Mouse (Mus musculus): ENCODE data around the gene Apex2. TPM values are rescaled to one million over a fixed set of nuclear protein-coding genes. Genes with fewer than 3 reads are reported as not detected.

The Apex2 gene
- polyA plus RNA-seq (2016; fragmentation: Nextera tagmentation; extraction: Ambion mirVana) = 23.8 and 25.5 TPM in 2 replicates

DNA sequence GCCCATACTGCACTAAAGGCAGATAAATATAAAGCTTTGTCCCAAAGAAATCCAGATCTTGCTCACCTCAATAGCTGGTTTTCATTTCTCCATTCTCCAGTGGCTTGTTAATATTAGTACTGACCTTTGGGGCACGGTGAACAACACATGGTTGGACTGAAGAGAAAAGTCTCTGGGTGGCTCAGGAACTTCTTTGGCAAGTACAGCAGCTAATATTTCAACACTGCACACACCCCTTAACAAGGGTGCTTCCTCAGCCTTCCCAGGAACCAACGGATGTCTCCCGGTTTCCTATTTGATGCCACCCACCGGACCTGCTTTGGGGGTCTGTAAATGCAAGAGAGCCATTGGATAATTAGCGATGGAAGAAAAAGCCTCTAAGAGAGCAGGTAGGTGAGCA, at the start of gene Apex2:
Apex2 (minus strand) TSS at position 173 of the 400 bp plus-strand sequence.
- Histone ChIP-seq H3K4me3 (replicated peaks) (no peak within 1 kb of the TSS; the same call in 1 of the 2 replicates), H3K27ac (no peak within 1 kb of the TSS), H3K9ac (no peak within 1 kb of the TSS)

DNA sequence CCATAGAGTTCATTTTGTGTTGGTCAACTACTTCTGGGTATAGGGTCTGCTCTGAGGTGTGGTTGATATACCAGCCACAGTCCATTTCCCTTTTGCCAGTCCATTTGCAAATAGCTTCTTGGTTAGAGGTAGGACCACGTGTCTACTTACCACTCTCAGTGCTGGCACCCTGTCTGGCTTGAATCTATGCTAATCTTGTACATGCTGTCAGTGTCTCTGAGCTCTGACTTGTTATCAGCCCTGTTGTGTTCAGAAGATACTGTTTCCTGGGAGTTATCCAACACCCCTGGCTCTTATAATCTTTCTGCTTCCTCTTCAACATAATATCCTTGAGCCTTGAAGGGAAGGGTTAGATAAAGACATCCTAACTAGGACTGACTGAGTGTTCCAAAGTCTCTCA, 46.8 kb upstream of the Apex2 start:
- Histone ChIP-seq H3K36me3 (replicated peaks) (no peaks in the 10 kb centered on the region), H3K4me2 (no peak overlapping the region), H3K9ac (no peak overlapping the region), H3K27ac (no peak overlapping the region), H3K9me3 (no peaks in the 10 kb centered on the region), H3K27me3 (no peaks in the 10 kb centered on the region), H3K4me3 (replicated peaks) (no peak overlapping the region), H3K4me1 (no peaks in the 10 kb centered on the region)
- no peak for ATAC-seq (ENCODE audit: low FRiP score)
- WGBS = 41% methylated on average over 1 of the region's 1 CpGs

More for the DNA sequence above, at the start of gene Apex2:
- Histone ChIP-seq H3K4me1 (no peaks in the 10 kb centered on the region), H3K4me2 (no peak within 1 kb of the TSS), H3K27me3 (peaks cover 8% of the 10 kb centered on the region; the same call in 1 of the 2 replicates), H3K9me3 (no peaks in the 10 kb centered on the region), H3K36me3 (replicated peaks) (peaks cover 9% of the 10 kb centered on the region)
- no peak for ATAC-seq (ENCODE audit: low FRiP score)
- WGBS = 80% methylated on average over 5 of the region's 5 CpGs

DNA sequence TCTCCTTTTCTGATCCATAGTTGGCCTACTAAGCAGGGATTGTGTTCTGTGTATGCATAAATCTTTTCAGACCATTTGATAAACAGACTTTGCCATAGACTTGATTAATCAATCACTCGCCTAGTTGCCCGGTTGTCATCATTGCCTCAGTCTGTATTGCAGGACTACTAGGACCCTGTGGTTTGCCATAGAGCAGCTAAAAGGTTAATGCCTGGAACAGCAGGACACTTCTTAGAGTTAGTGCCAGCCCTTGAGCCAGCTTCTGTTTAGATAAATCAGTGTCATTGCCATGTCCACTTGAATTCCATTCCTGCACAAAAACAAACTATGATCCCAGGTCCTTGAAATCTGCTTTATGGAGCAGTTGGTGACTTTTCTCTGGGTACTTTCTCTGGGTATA, 9.2 kb upstream of the Apex2 start:
- Histone ChIP-seq H3K27me3 (peaks cover 7% of the 10 kb centered on the region; the same call in 1 of the 2 replicates), H3K4me3 (replicated peaks) (no peak overlapping the region), H3K36me3 (replicated peaks) (no peaks in the 10 kb centered on the region), H3K9ac (no peak overlapping the region), H3K9me3 (no peaks in the 10 kb centered on the region), H3K4me2 (no peak overlapping the region), H3K4me1 (no peaks in the 10 kb centered on the region), H3K27ac (no peak overlapping the region)
- 80% methylated on average over 2 of the region's 2 CpGs for WGBS
- ATAC-seq (ENCODE audit: low FRiP score) = no peak

DNA sequence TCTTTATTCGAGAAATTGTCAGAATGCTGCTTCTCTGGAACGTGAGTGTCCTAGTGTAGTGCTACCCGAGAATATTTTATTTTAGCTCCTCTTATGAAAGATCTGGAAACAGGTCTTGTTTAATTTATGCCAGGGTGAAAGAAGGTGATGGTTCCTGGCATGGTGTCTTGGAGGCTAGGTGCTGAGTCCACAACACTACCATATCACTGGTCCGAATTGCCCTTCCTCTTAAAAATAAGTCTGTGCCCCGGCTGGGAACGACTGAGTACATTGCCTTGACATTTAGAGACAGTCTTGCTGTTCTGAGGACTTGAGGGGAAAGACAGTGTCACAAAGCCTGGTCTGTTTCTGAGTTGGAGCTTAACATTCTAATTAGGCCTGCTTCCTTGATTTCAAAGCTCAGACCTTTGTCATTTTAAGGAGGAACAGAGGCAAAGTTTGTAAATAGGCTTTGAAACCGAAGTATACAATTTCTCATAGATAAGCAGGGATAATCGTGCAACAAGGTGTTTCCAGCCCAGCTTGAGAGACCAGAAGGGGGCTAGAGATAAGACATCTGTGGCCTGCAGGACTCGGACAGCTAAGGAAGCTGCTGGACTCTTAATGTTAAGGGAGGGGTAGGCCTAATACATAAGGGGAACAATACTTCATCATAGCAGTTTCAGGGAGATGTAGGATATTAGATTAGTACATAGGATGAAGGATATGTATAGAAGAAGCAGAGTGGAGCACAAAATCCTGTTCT, 5.5 kb upstream of the Apex2 start:
- ATAC-seq (ENCODE audit: low FRiP score) = no peak
- H3K9me3 ChIP-seq = no peaks in the 10 kb centered on the region

DNA sequence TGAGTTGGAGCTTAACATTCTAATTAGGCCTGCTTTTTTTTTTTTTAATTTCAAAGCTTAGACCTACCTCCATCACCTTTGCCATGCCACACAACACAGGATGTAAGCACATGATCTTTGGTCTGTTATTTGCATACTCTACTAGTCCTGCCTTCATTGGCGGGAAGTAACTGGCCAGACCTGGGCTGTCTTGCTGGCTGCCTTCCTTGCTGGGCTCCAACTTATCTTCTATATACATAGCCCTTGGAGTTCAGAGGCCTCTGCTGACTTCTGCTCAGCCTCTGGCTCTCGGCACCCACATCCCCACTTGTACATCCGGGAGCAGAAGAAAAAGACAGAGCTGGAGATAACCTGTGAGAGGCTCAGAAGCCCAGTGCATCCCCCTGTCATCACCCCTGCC, 4.5 kb upstream of the Apex2 start:
- no peaks in the 10 kb centered on the region for H3K4me1 ChIP-seq
- H3K27me3 ChIP-seq = peaks cover 10% of the 10 kb centered on the region; the same call in 1 of the 2 replicates
- no peaks in the 10 kb centered on the region for H3K9me3 ChIP-seq
- no peak overlapping the region for H3K9ac ChIP-seq
- WGBS = 96% methylated on average over 3 of the region's 3 CpGs
- no peak overlapping the region for H3K4me3 ChIP-seq (replicated peaks)
- no peaks in the 10 kb centered on the region for H3K36me3 ChIP-seq (replicated peaks)
- no peak overlapping the region for H3K27ac ChIP-seq
- ATAC-seq (ENCODE audit: low FRiP score) = no peak
- H3K4me2 ChIP-seq = no peak overlapping the region

More for the DNA sequence above, 5.5 kb upstream of the Apex2 start:
- no peaks in the 10 kb centered on the region for H3K4me1 ChIP-seq
- peaks cover 10% of the 10 kb centered on the region; the same call in 1 of the 2 replicates for H3K27me3 ChIP-seq
- H3K9ac ChIP-seq = no peak overlapping the region
- no peak overlapping the region for H3K4me3 ChIP-seq (replicated peaks)
- no peaks in the 10 kb centered on the region for H3K36me3 ChIP-seq (replicated peaks)
- WGBS = 85% methylated on average over 9 of the region's 9 CpGs
- no peak overlapping the region for H3K4me2 ChIP-seq
- no peak overlapping the region for H3K27ac ChIP-seq

DNA sequence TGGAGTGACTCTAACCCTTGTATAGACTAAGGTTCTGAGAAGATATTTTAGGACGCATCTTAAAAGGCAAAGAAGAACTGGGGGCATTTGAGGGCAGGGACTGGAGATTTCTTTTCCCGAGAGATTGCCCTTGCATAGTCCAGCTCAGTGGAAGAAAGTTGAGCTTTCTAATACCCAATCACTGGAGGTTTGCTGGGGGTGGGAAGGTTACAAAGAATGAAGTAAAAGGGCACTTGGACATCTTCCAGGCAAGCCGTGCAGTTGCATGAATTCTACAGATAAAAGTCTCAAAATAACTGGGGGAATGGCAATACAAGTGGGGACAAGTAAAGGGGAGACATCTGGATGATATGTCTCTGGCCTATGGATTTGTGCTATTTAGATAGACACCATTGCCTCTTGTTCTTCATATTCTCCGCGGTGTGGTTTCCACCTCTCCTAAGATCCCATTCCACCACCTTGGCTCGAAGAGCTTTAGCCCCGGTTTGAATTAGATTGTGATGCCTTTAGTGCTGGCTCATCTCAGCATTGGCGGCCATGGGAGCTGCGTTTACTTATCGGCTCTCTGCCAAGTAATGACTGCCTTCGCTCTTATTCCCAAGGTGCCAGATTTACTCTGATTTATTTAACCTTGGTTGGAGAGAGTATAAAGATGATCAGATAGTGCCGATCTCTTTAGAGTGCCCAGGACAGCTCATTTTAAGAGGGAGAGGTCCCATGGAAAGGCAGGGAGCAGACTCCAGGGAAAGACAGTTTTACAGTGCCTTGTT, 3.8 kb upstream of the Apex2 start:
- WGBS = 88% methylated on average over 12 of the region's 12 CpGs

DNA sequence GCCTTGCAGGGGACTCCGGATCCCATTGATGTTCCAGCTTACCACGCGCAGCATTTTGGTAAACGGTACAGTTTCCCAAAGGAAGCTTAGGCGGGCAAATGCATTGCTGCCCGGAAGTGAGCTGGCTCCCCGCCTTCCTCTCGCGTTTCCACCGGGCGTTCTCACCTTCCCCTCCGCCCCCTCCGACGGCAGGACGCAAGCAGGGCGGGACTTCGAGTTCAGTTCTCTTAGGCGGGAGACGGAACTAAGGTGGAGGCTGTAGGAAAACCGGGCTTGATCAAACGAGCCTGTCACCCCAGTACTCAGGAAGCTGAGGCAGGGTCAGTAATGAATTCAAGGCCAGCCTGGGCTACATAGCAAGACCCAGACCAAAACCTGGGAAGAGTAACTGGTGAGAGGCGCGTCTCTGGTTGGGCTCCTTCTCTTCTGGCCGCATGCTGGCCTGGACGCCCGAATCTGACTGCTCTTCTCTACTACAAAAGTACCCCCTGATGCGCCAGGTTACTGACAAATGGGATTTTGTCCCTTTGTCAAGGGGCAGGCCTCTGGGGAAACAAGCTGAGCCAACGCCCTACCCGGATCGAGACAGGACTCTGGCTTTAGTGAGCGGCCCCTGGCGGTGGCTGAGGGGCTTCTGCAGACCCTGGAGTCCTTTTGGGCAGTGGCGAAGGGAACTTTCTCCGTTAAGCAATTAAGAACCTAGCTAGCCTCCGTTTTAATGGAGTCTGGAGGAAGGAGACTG, 1.5 kb downstream of the Apex2 start, which contains the start of gene Pfkfb1:
Pfkfb1 (plus strand) TSS at position 207 of the 742 bp plus-strand sequence.
- Histone ChIP-seq H3K9ac (peak within 1 kb of the TSS; percentile 64), H3K4me1 (no peaks in the 10 kb centered on the region), H3K36me3 (replicated peaks) (peaks cover 14% of the 10 kb centered on the region), H3K9me3 (no peaks in the 10 kb centered on the region), H3K4me2 (peak within 1 kb of the TSS; percentile 56), H3K27ac (peak within 1 kb of the TSS; percentile 68), H3K4me3 (replicated peaks) (peak within 1 kb of the TSS; percentile 48), H3K27me3 (0 out of 2 replicates have a peak, but pooled peaks cover 2% of the 10 kb centered on the region)
- WGBS = 24% methylated on average over 35 of the region's 35 CpGs
- ATAC-seq (ENCODE audit: low FRiP score) = peak; percentile 96

More for the DNA sequence above, 3.8 kb upstream of the Apex2 start:
- Histone ChIP-seq H3K36me3 (replicated peaks) (no peaks in the 10 kb centered on the region), H3K4me2 (no peak overlapping the region), H3K27me3 (peaks cover 10% of the 10 kb centered on the region; the same call in 1 of the 2 replicates), H3K4me1 (no peaks in the 10 kb centered on the region), H3K9me3 (no peaks in the 10 kb centered on the region), H3K27ac (no peak overlapping the region), H3K4me3 (replicated peaks) (no peak overlapping the region), H3K9ac (no peak overlapping the region)
- ATAC-seq (ENCODE audit: low FRiP score) = no peak

DNA sequence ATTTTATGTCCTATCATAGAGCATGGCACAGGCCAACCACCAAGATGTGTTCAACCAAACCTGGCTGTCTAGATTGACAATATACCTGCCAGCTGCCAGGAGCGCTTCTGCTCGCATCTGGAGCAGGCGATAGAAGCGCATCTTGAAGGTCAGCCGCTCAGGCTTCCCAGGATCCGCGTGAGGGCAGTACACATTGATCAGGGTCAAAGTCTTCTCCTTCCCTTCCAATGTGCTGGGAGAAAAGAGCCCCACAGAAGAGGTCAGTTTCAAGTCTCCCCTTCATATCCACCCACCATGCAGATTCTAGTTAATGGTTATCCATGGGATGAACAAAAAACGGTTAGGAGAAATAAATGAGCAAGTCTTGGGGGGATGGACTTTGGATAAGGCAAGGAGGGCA, 4.6 kb downstream of the Apex2 start:
- no peak overlapping the region for H3K27ac ChIP-seq
- WGBS = 94% methylated on average over 8 of the region's 8 CpGs
- H3K36me3 ChIP-seq (replicated peaks) = peaks cover 22% of the 10 kb centered on the region
- no peak for ATAC-seq (ENCODE audit: low FRiP score)
- H3K9me3 ChIP-seq = no peaks in the 10 kb centered on the region
- H3K4me1 ChIP-seq = no peaks in the 10 kb centered on the region
- no peak overlapping the region for H3K4me3 ChIP-seq (replicated peaks)
- no peaks in the 10 kb centered on the region for H3K27me3 ChIP-seq
- no peak overlapping the region for H3K9ac ChIP-seq
- no peak overlapping the region for H3K4me2 ChIP-seq

DNA sequence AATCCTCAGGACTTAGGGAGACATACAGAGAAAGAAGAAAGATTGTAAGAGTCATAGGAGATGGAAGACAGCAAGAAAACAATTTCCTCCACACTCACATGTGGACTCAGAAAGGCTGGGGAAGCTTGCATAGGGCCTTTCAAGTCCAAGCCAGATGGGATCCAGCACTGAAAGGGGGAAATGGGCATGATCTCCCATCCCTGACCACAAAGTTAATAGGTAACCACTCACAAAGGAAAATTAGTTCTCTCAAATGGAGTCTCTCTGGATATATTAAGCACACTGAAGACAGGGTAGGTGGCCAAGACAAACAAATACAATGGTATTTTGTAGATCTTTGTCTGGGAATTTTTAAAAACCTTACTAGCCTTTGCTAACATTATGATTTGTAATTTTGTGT, 7.7 kb downstream of the Apex2 start:
- no peak overlapping the region for H3K4me2 ChIP-seq
- no peaks in the 10 kb centered on the region for H3K27me3 ChIP-seq
- H3K9me3 ChIP-seq = no peaks in the 10 kb centered on the region
- H3K9ac ChIP-seq = no peak overlapping the region
- no peaks in the 10 kb centered on the region for H3K4me1 ChIP-seq
- H3K36me3 ChIP-seq (replicated peaks) = peaks cover 22% of the 10 kb centered on the region
- no peak overlapping the region for H3K27ac ChIP-seq
- no peak for ATAC-seq (ENCODE audit: low FRiP score)
- H3K4me3 ChIP-seq (replicated peaks) = no peak overlapping the region

DNA sequence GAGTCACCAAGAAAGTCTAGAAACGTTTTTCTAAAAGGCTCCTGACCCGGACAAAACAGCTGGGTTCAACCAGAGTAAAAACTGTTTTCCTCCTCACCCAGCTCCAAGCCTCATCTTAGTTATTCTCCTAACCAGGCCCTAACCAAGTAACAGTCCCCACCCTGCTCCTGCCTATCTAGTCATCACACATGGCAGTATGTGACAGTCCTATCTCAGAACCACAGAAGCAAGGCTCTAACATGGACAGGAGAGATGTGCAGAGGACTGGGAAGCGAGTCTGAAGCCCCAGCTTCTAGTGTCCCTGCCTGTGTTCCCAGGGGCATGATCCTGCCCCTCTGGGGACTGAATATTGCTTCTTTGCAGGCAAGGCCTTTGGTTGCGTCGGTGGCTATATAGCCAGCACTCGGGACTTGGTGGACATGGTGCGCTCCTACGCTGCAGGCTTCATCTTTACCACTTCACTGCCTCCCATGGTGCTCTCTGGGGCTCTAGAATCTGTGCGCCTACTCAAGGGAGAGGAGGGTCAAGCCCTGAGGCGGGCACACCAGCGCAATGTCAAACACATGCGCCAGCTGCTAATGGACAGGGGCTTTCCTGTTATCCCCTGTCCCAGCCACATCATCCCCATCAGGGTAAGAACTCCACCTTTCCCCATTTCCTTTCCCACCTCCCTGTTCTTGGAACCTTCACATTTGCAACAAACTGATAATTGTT, 24.9 kb downstream of the Apex2 start:
- ATAC-seq (ENCODE audit: low FRiP score) = no peak
- no peaks in the 10 kb centered on the region for H3K27me3 ChIP-seq
- H3K4me3 ChIP-seq (replicated peaks) = no peak overlapping the region
- no peaks in the 10 kb centered on the region for H3K4me1 ChIP-seq
- 90% methylated on average over 11 of the region's 12 CpGs for WGBS
- no peak overlapping the region for H3K27ac ChIP-seq
- no peak overlapping the region for H3K4me2 ChIP-seq
- H3K9ac ChIP-seq = no peak overlapping the region
- H3K9me3 ChIP-seq = no peaks in the 10 kb centered on the region
- no peaks in the 10 kb centered on the region for H3K36me3 ChIP-seq (replicated peaks)

DNA sequence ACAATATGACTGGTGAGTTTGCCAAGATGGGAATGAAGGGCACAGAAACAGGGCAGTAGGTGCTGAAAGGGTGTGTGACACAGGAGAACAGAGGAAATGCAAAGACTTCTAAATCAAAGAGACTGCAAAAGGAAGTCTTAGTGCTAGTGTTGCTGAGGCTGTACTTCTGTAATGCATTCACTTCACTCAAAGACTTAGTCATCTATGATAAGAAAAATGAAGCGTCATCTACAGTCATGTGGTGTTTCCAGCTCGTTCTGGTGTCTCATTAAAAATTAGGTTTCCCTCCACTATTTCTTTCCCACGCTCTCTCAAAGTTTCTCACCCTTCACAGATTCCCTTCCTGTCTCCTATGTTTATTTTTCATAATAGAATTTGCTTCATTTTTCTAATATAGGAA, 35.6 kb downstream of the Apex2 start:
- WGBS = 86% methylated on average over 3 of the region's 3 CpGs
- Histone ChIP-seq H3K36me3 (replicated peaks) (peaks cover 3% of the 10 kb centered on the region), H3K27me3 (peaks cover 3% of the 10 kb centered on the region; the same call in 1 of the 2 replicates), H3K27ac (no peak overlapping the region), H3K9ac (no peak overlapping the region), H3K4me1 (no peaks in the 10 kb centered on the region), H3K4me3 (replicated peaks) (no peak overlapping the region), H3K4me2 (no peak overlapping the region), H3K9me3 (no peaks in the 10 kb centered on the region)
- no peak for ATAC-seq (ENCODE audit: low FRiP score)
